ENCODE assay signal across 16 mouse cellular contexts in genomic region chr4:57656388-57656787, GRCm38 (mm10).
DNase-seq lines count a peak whose midpoint lies in the region; TF ChIP-seq lines count a peak whose summit lies in the region.
"Had no signal": no experiment of that assay in that cellular context is flagged by ENCODE, and none has a peak within 500 bp of the region (broad histone marks: within the 10 kb centered on the region; RNA-seq: fewer than 3 reads in every experiment).

No protein-coding gene starts in this region.

- H3K27me3 ChIP-seq in thymus, adult 2 months (ENCODE audit: control insufficient read depth, insufficient read depth, low read length) = no peaks in the 10 kb centered on the region
- H3K27me3 ChIP-seq: kidney, embryonic 15.5 days; neural tube, embryonic 13.5 days had no signal

- TF ChIP-seq CTCF in thymus, adult 2 months (IDR thresholded peaks at IDR 0.05; ENCODE audit: borderline replicate concordance, control insufficient read depth, extremely low read depth, insufficient read depth, low read length, poor library complexity) = no peak

- H3K4me1 ChIP-seq in thymus, adult 2 months (replicated peaks; ENCODE audit: control insufficient read depth, insufficient read depth, low read length) = peaks cover 20% of the 10 kb centered on the region

- TF ChIP-seq POLR2A in thymus, adult 2 months (IDR thresholded peaks at IDR 0.05; ENCODE audit: control insufficient read depth, extremely low read depth, insufficient read depth, low read length, poor library complexity) = no peak

- DNase-seq in frontal cortex, postnatal 36 days (ENCODE audit: low spot score in 2 of 2) = peak; percentile 30 to 61
- DNase-seq in frontal cortex, postnatal 25 days (ENCODE audit: low spot score in 2 of 2) = no peak
- DNase-seq in brain, adult 2 months (ENCODE audit: low read depth, low spot score) = peak; percentile 79
- peak; percentile 21 to 45 for DNase-seq in cerebellum, postnatal 36 days
- peak; percentile 63 for DNase-seq in thymus, adult 2 months
- no peak for DNase-seq in kidney, adult 18-20 months
- no peak for DNase-seq in c-Kit-positive CD71-positive TER-119-positive erythroid progenitor cells, embryonic 14.5 days (ENCODE audit: low spot score)
- no peak for DNase-seq in gastrocnemius, adult 8-10 months (ENCODE audit: low spot score in 2 of 2)
- DNase-seq: adrenal gland, postnatal 25 days; B cell, adult 2 months; heart, postnatal 4 days; lung, embryonic 14.5 days; retina, postnatal 1 day had no signal

- no peak overlapping the region for H3K4me3 ChIP-seq in thymus, adult 2 months (ENCODE audit: control insufficient read depth, insufficient read depth, low read length)
- H3K4me3 ChIP-seq: heart, embryonic 10.5 days; kidney, embryonic 15.5 days; neural tube, embryonic 13.5 days had no signal

- 43% methylated on average over 12 of the region's 12 CpGs for WGBS in thymus, adult 2 months

- H3K36me3 ChIP-seq in thymus, adult 2 months (ENCODE audit: control insufficient read depth, insufficient read depth, low read length) = no peaks in the 10 kb centered on the region
- H3K36me3 ChIP-seq: kidney, embryonic 15.5 days; neural tube, embryonic 13.5 days had no signal

- H3K27ac ChIP-seq in thymus, adult 2 months (ENCODE audit: control insufficient read depth, insufficient read depth, low read length) = no peak overlapping the region; the same call in 1 of the 2 replicates
- H3K27ac ChIP-seq: heart, embryonic 10.5 days; kidney, embryonic 15.5 days; neural tube, embryonic 13.5 days had no signal

Comparison
In these comparisons a context has a peak if more than half of its experiments do, and no peak if none do; other contexts are left out.
1. DNase-seq: peak in frontal cortex, postnatal 36 days (2 of 2), brain, adult 2 months (single experiment), cerebellum, postnatal 36 days (2 of 2) and thymus, adult 2 months (single experiment); none in frontal cortex, postnatal 25 days (0 of 2), kidney, adult 18-20 months (single experiment), c-Kit-positive CD71-positive TER-119-positive erythroid progenitor cells, embryonic 14.5 days (single experiment) and gastrocnemius, adult 8-10 months (0 of 2).